Mouse (Mus musculus) bone marrow macrophage, adult 2 months (primary cell): Measurements from ENCODE around the gene Hist4h4.

Experiments used
- CTCF ChIP-seq: IDR thresholded peaks from 2 replicates; pipeline ENCODE4 v1.5.1; 2012; ENCODE audit warnings: low read depth, mild to moderate bottlenecking, low read length, moderate library complexity
- POLR2A ChIP-seq: IDR thresholded peaks from 2 replicates; pipeline ENCODE4 v1.6.1; 2012; ENCODE audit warnings: mild to moderate bottlenecking, low read depth, low read length, borderline replicate concordance

- TF ChIP-seq POLR2A (no peak), CTCF (no peak)
Observed at GRCm38 (mm10) chr6:136776392-136776791, 27.8 kb downstream of the Hist4h4 start.
